Mouse (Mus musculus) ovary, adult 18-20 months (tissue): ENCODE results near the gene Atp5l.
"Not testable (repeated sequence)": the region's sequence is repeated elsewhere in the genome, so short reads cannot be mapped to it uniquely, and the experiment has no call there.

Experiments
- DNase-seq: peaks from one replicate; pipeline ENCODE4 v3.0.0; 2022; ENCODE audit warnings: low spot score, mixed read lengths

The Atp5l gene

GRCm38 (mm10) chr9:44920374-44921122 lies at the start of gene Atp5l:
Gene Atp5l, minus strand, starts transcription at chr9:44920742.
- DNase-seq: peak; percentile 77

- DNase-seq: no peak
These were observed 48.9 kb upstream of the Atp5l start for GRCm38 (mm10) chr9:44969450-44969849.

- DNase-seq: not testable (repeated sequence)
These were observed 47.2 kb upstream of the Atp5l start for GRCm38 (mm10) chr9:44967763-44968162.

GRCm38 (mm10) chr9:44966815-44967242 lies 46.3 kb upstream of the Atp5l start:
- DNase-seq: peak; percentile 39

GRCm38 (mm10) chr9:44965833-44966466 lies 45.4 kb upstream of the Atp5l start:
- DNase-seq: no peak

GRCm38 (mm10) chr9:44965126-44965832 lies 44.7 kb upstream of the Atp5l start, which contains the start of gene Ube4a:
Gene Ube4a, minus strand, starts transcription at chr9:44965600.
- DNase-seq: peak; percentile 96

GRCm38 (mm10) chr9:44954432-44954831 lies 33.9 kb upstream of the Atp5l start:
- DNase-seq: no peak

- DNase-seq: no peak
These were observed 27.3 kb upstream of the Atp5l start for GRCm38 (mm10) chr9:44947836-44948235.

- no peak for DNase-seq
These were observed 25.7 kb upstream of the Atp5l start for GRCm38 (mm10) chr9:44946185-44946695.

GRCm38 (mm10) chr9:44942421-44942820 lies 21.9 kb upstream of the Atp5l start:
- no peak for DNase-seq

GRCm38 (mm10) chr9:44941756-44942155 lies 21.2 kb upstream of the Atp5l start:
- DNase-seq: no peak

GRCm38 (mm10) chr9:44921543-44921942 lies 1.0 kb upstream of the Atp5l start:
- DNase-seq: no peak

- peak; percentile 52 for DNase-seq
These were observed 554 bp upstream of the Atp5l start for GRCm38 (mm10) chr9:44921123-44921468.

- no peak for DNase-seq
These were observed 936 bp downstream of the Atp5l start for GRCm38 (mm10) chr9:44919606-44920005.

- DNase-seq: no peak
These were observed 4.3 kb downstream of the Atp5l start for GRCm38 (mm10) chr9:44916196-44916595.

GRCm38 (mm10) chr9:44914706-44915105 lies 5.8 kb downstream of the Atp5l start:
- DNase-seq: no peak

GRCm38 (mm10) chr9:44911365-44911764 lies 9.2 kb downstream of the Atp5l start:
- no peak for DNase-seq

- DNase-seq: peak; percentile 9
These were observed 14.9 kb downstream of the Atp5l start for GRCm38 (mm10) chr9:44905620-44906019.

GRCm38 (mm10) chr9:44904964-44905363 lies 15.6 kb downstream of the Atp5l start:
- peak; percentile 63 for DNase-seq

GRCm38 (mm10) chr9:44903856-44904255 lies 16.7 kb downstream of the Atp5l start:
- no peak for DNase-seq

- DNase-seq: no peak
These were observed 20.1 kb downstream of the Atp5l start for GRCm38 (mm10) chr9:44900402-44900801.

- no peak for DNase-seq
These were observed 20.8 kb downstream of the Atp5l start for GRCm38 (mm10) chr9:44899716-44900115.

- DNase-seq: no peak
These were observed 23.5 kb downstream of the Atp5l start for GRCm38 (mm10) chr9:44897024-44897423.
